ENCODE assay signal across 24 mouse cellular contexts in genomic region chr2:25634046-25634445, GRCm38 (mm10). TPM values are rescaled to one million over a fixed set of nuclear protein-coding genes. Genes with fewer than 3 reads are reported as not detected.
A peak's percentile ranks its signal among the peaks of the same experiment; 100 is the strongest.
DNase-seq lines count a peak whose midpoint lies in the region; ATAC-seq and TF ChIP-seq lines count a peak whose summit lies in the region.
"Had no signal": no experiment of that assay in that cellular context is flagged by ENCODE, and none has a peak within 500 bp of the region (broad histone marks: within the 10 kb centered on the region; RNA-seq: fewer than 3 reads in every experiment).

No protein-coding gene starts in this region.

- H3K4me2 ChIP-seq in hindbrain, postnatal 0 days (ENCODE audit: low read depth, low read length) = no peak overlapping the region
- no peak overlapping the region for H3K4me2 ChIP-seq in hindbrain, embryonic 16.5 days (ENCODE audit: low read length)
- no peak overlapping the region for H3K4me2 ChIP-seq in liver, postnatal 0 days (ENCODE audit: low read depth, low read length)
- H3K4me2 ChIP-seq in liver, embryonic 12.5 days = no peak overlapping the region
- H3K4me2 ChIP-seq in forebrain, embryonic 11.5 days (ENCODE audit: low read depth, low read length, severe bottlenecking) = no peak overlapping the region
- H3K4me2 ChIP-seq: forebrain, embryonic 12.5 days; heart, embryonic 13.5 days; limb, embryonic 12.5 days; lung, embryonic 14.5 days; midbrain, embryonic 11.5 days had no signal

- no peak overlapping the region for H3K9ac ChIP-seq in hindbrain, postnatal 0 days (replicated peaks; ENCODE audit: low read length)
- no peak overlapping the region for H3K9ac ChIP-seq in hindbrain, embryonic 16.5 days (ENCODE audit: low read depth, low read length)
- no peak overlapping the region for H3K9ac ChIP-seq in liver, postnatal 0 days (replicated peaks)
- H3K9ac ChIP-seq in liver, embryonic 12.5 days = no peak overlapping the region
- no peak overlapping the region for H3K9ac ChIP-seq in forebrain, embryonic 11.5 days (ENCODE audit: low read length)
- H3K9ac ChIP-seq: forebrain, embryonic 12.5 days; heart, embryonic 13.5 days; limb, embryonic 12.5 days; lung, embryonic 14.5 days had no signal

- no peak overlapping the region for H3K4me3 ChIP-seq in hindbrain, postnatal 0 days (ENCODE audit: low read length)
- H3K4me3 ChIP-seq in hindbrain, embryonic 16.5 days (ENCODE audit: low read length) = no peak overlapping the region
- no peak overlapping the region for H3K4me3 ChIP-seq in liver, postnatal 0 days (ENCODE audit: low read depth, low read length)
- H3K4me3 ChIP-seq in liver, embryonic 12.5 days = no peak overlapping the region
- H3K4me3 ChIP-seq in forebrain, embryonic 11.5 days (ENCODE audit: low read depth, low read length) = no peak overlapping the region
- H3K4me3 ChIP-seq: forebrain, embryonic 12.5 days; heart, embryonic 13.5 days; limb, embryonic 12.5 days had no signal

- TF ChIP-seq EP300 in liver, postnatal 0 days (IDR thresholded peaks at IDR 0.05; ENCODE audit: low read depth) = no peak

- TF ChIP-seq CTCF in hindbrain, postnatal 0 days (IDR thresholded peaks at IDR 0.05; ENCODE audit: low read depth) = peak; percentile 14; the same call in 1 of the 2 replicates
- peak; percentile 42 for TF ChIP-seq CTCF in liver, postnatal 0 days (IDR thresholded peaks at IDR 0.05; ENCODE audit: low read depth)

- no peaks in the 10 kb centered on the region for H3K9me3 ChIP-seq in hindbrain, postnatal 0 days (ENCODE audit: low read length)
- no peaks in the 10 kb centered on the region for H3K9me3 ChIP-seq in hindbrain, embryonic 16.5 days (ENCODE audit: control insufficient read depth, low read length)
- no peaks in the 10 kb centered on the region for H3K9me3 ChIP-seq in liver, postnatal 0 days (ENCODE audit: low read length)
- no peaks in the 10 kb centered on the region for H3K9me3 ChIP-seq in liver, embryonic 12.5 days (replicated peaks)
- no peaks in the 10 kb centered on the region for H3K9me3 ChIP-seq in forebrain, embryonic 11.5 days (ENCODE audit: control insufficient read depth, low read length)
- H3K9me3 ChIP-seq: forebrain, embryonic 12.5 days; heart, embryonic 13.5 days; limb, embryonic 12.5 days had no signal

- H3K36me3 ChIP-seq in hindbrain, postnatal 0 days (ENCODE audit: insufficient read depth, low read length) = no peaks in the 10 kb centered on the region
- no peaks in the 10 kb centered on the region for H3K36me3 ChIP-seq in hindbrain, embryonic 16.5 days (ENCODE audit: control insufficient read depth, insufficient read depth, low read length)
- no peaks in the 10 kb centered on the region for H3K36me3 ChIP-seq in liver, postnatal 0 days (replicated peaks; ENCODE audit: insufficient read depth, low read length)
- H3K36me3 ChIP-seq in liver, embryonic 12.5 days = no peaks in the 10 kb centered on the region
- no peaks in the 10 kb centered on the region for H3K36me3 ChIP-seq in forebrain, embryonic 11.5 days (ENCODE audit: control insufficient read depth, insufficient read depth, low read length)
- H3K36me3 ChIP-seq: forebrain, embryonic 12.5 days; heart, embryonic 13.5 days; limb, embryonic 12.5 days had no signal

- no peaks in the 10 kb centered on the region for H3K27me3 ChIP-seq in hindbrain, postnatal 0 days (ENCODE audit: insufficient read depth, low read length)
- H3K27me3 ChIP-seq in hindbrain, embryonic 16.5 days (replicated peaks; ENCODE audit: control insufficient read depth, insufficient read depth, low read length) = no peaks in the 10 kb centered on the region
- no peaks in the 10 kb centered on the region for H3K27me3 ChIP-seq in liver, postnatal 0 days (ENCODE audit: insufficient read depth, low read length)
- no peaks in the 10 kb centered on the region for H3K27me3 ChIP-seq in liver, embryonic 12.5 days (replicated peaks)
- no peaks in the 10 kb centered on the region for H3K27me3 ChIP-seq in forebrain, embryonic 11.5 days (ENCODE audit: control insufficient read depth, insufficient read depth, low read length)
- H3K27me3 ChIP-seq: forebrain, embryonic 12.5 days; limb, embryonic 12.5 days had no signal

- WGBS in hindbrain, postnatal 0 days = 50% methylated on average over 1 of the region's 1 CpGs
- WGBS in hindbrain, embryonic 16.5 days = 43% methylated on average over 1 of the region's 1 CpGs
- WGBS in liver, postnatal 0 days (ENCODE audit: insufficient replicate concordance) = 77% methylated on average over 1 of the region's 1 CpGs
- WGBS in liver, embryonic 12.5 days (ENCODE audit: insufficient replicate concordance) = 50% methylated on average over 1 of the region's 1 CpGs
- 30% methylated on average over 1 of the region's 1 CpGs for whole genome bisulfite sequencing in forebrain, embryonic 11.5 days

- ATAC-seq in hindbrain, postnatal 0 days = no peak
- ATAC-seq in hindbrain, embryonic 16.5 days = no peak
- no peak for ATAC-seq in liver, postnatal 0 days
- no peak for ATAC-seq in liver, embryonic 12.5 days
- ATAC-seq in forebrain, embryonic 11.5 days (replicated peaks; ENCODE audit: low FRiP score) = no peak

- H3K27ac ChIP-seq in hindbrain, postnatal 0 days = no peak overlapping the region
- H3K27ac ChIP-seq in hindbrain, embryonic 16.5 days (ENCODE audit: low read depth, low read length) = no peak overlapping the region
- H3K27ac ChIP-seq in liver, postnatal 0 days (ENCODE audit: low read depth) = no peak overlapping the region
- no peak overlapping the region for H3K27ac ChIP-seq in liver, embryonic 12.5 days
- H3K27ac ChIP-seq in forebrain, embryonic 11.5 days (ENCODE audit: low read depth, low read length) = no peak overlapping the region
- H3K27ac ChIP-seq: forebrain, embryonic 12.5 days; heart, embryonic 13.5 days; limb, embryonic 12.5 days; macrophage had no signal

- DNase-seq in adrenal gland, postnatal 10 days = peak; percentile 45
- no peak for DNase-seq in adrenal gland, adult 18-20 months (ENCODE audit: low spot score in 2 of 2)
- DNase-seq in hindbrain, postnatal 0 days (ENCODE audit: low spot score) = no peak
- no peak for DNase-seq in liver, postnatal 0 days
- DNase-seq in forebrain, embryonic 11.5 days (ENCODE audit: low spot score) = no peak
- DNase-seq in left cerebral cortex, adult 18-20 months (ENCODE audit: low spot score in 2 of 2) = no peak
- DNase-seq: cerebellum, adult 9-11 months; embryo, embryonic 11 days; heart, postnatal 4 days; lung, embryonic 14.5 days; right cerebral cortex, postnatal 4 days; thymus, postnatal 25 days had no signal

- H3K4me1 ChIP-seq in hindbrain, postnatal 0 days (ENCODE audit: insufficient read depth, low read length) = no peaks in the 10 kb centered on the region
- no peaks in the 10 kb centered on the region for H3K4me1 ChIP-seq in hindbrain, embryonic 16.5 days (ENCODE audit: control insufficient read depth, insufficient read depth, low read depth, low read length)
- H3K4me1 ChIP-seq in liver, postnatal 0 days (ENCODE audit: insufficient read depth) = 0 out of 2 replicates have a peak, but pooled peaks cover 2% of the 10 kb centered on the region
- H3K4me1 ChIP-seq in liver, embryonic 12.5 days = no peaks in the 10 kb centered on the region
- H3K4me1 ChIP-seq in forebrain, embryonic 11.5 days (replicated peaks; ENCODE audit: control insufficient read depth, insufficient read depth, low read length) = no peaks in the 10 kb centered on the region
- H3K4me1 ChIP-seq: forebrain, embryonic 12.5 days; heart, embryonic 13.5 days; limb, embryonic 12.5 days had no signal

RNA-seq across cellular contexts. Expression of gene Fcna, which starts 6.2 kb away (rescaled TPM):
- total RNA-seq in adrenal gland, postnatal 10 days (2021) = 10 to 100 TPM; 11.3 to 15.8 TPM
- total RNA-seq in adrenal gland, adult 18-20 months (2021) = 10 to 100 TPM in 1 of 2 experiments, 1 to 10 TPM in 1; 5.3 to 12.3 TPM
- total RNA-seq in hindbrain, postnatal 0 days (2014; rRNA removed) = 2.2 and 2.7 TPM in 2 replicates
- polyA plus RNA-seq in hindbrain, postnatal 0 days (2015; fragmentation: Nextera tagmentation; extraction: Ambion mirVana) = 3.7 and 4.3 TPM in 2 replicates
- 4.6 and 4.8 TPM in 2 replicates for polyA plus RNA-seq in hindbrain, embryonic 16.5 days (2015; fragmentation: Nextera tagmentation; extraction: Ambion mirVana)
- polyA plus RNA-seq in liver, postnatal 0 days (2015; fragmentation: Nextera tagmentation; extraction: Ambion mirVana) = 95.4 and 100 TPM in 2 replicates
- 30.8 and 35.6 TPM in 2 replicates for polyA plus RNA-seq in liver, embryonic 12.5 days (2016; fragmentation: Nextera tagmentation; extraction: Ambion mirVana)
- polyA plus RNA-seq in forebrain, embryonic 11.5 days (2014; fragmentation: Nextera tagmentation; extraction: Ambion mirVana) = 0.95 and 0.97 TPM in 2 replicates
- under 1 TPM; 0.66 to 0.79 TPM for total RNA-seq in left cerebral cortex, adult 18-20 months (2021)

RNA-seq across cellular contexts. Expression of gene Tmem141, which starts 12.2 kb away (rescaled TPM):
- 10 to 100 TPM; 28.2 to 30.8 TPM for total RNA-seq in adrenal gland, postnatal 10 days (2021)
- 10 to 100 TPM; 14.6 to 38.7 TPM for total RNA-seq in adrenal gland, adult 18-20 months (2021)
- total RNA-seq in hindbrain, postnatal 0 days (2014; rRNA removed) = 48.0 and 59.8 TPM in 2 replicates
- polyA plus RNA-seq in hindbrain, postnatal 0 days (2015; fragmentation: Nextera tagmentation; extraction: Ambion mirVana) = 52.0 and 56.9 TPM in 2 replicates
- polyA plus RNA-seq in hindbrain, embryonic 16.5 days (2015; fragmentation: Nextera tagmentation; extraction: Ambion mirVana) = 54.6 and 66.8 TPM in 2 replicates
- 43.3 and 55.1 TPM in 2 replicates for polyA plus RNA-seq in liver, postnatal 0 days (2015; fragmentation: Nextera tagmentation; extraction: Ambion mirVana)
- polyA plus RNA-seq in liver, embryonic 12.5 days (2016; fragmentation: Nextera tagmentation; extraction: Ambion mirVana) = 7.1 and 8.0 TPM in 2 replicates
- polyA plus RNA-seq in forebrain, embryonic 11.5 days (2014; fragmentation: Nextera tagmentation; extraction: Ambion mirVana) = 12.6 and 17.9 TPM in 2 replicates
- total RNA-seq in left cerebral cortex, adult 18-20 months (2021) = 10 to 100 TPM; 21.7 to 23.1 TPM

RNA-seq across cellular contexts. Expression of gene Ccdc183, which starts 16.6 kb away (rescaled TPM):
- total RNA-seq in adrenal gland, postnatal 10 days (2021) = not detected
- total RNA-seq in adrenal gland, adult 18-20 months (2021) = not detected
- not detected in 2 replicates for total RNA-seq in hindbrain, postnatal 0 days (2014; rRNA removed)
- 0.35 and 0.48 TPM in 2 replicates for polyA plus RNA-seq in hindbrain, postnatal 0 days (2015; fragmentation: Nextera tagmentation; extraction: Ambion mirVana)
- polyA plus RNA-seq in hindbrain, embryonic 16.5 days (2015; fragmentation: Nextera tagmentation; extraction: Ambion mirVana) = 0.13 and 0.34 TPM in 2 replicates
- polyA plus RNA-seq in liver, postnatal 0 days (2015; fragmentation: Nextera tagmentation; extraction: Ambion mirVana) = 0.19 and 0.28 TPM in 2 replicates
- 0.14 and 0.28 TPM in 2 replicates for polyA plus RNA-seq in liver, embryonic 12.5 days (2016; fragmentation: Nextera tagmentation; extraction: Ambion mirVana)
- 0.13 and 0.21 TPM in 2 replicates for polyA plus RNA-seq in forebrain, embryonic 11.5 days (2014; fragmentation: Nextera tagmentation; extraction: Ambion mirVana)
- total RNA-seq in left cerebral cortex, adult 18-20 months (2021) = not detected
- total RNA-seq: gastrocnemius, postnatal 4 days; heart, postnatal 4 days; layer of hippocampus, adult 18-20 months had no signal
- polyA plus RNA-seq: macrophage had no signal

RNA-seq across cellular contexts. Expression of gene Lcn8, which starts 18.9 kb away (rescaled TPM):
- total RNA-seq in adrenal gland, postnatal 10 days (2021) = 1 to 10 TPM in 1 of 2 experiments, not detected in 1; 1.6 TPM
- total RNA-seq in adrenal gland, adult 18-20 months (2021) = not detected
- total RNA-seq in hindbrain, postnatal 0 days (2014; rRNA removed) = not detected in 2 replicates
- polyA plus RNA-seq in hindbrain, postnatal 0 days (2015; fragmentation: Nextera tagmentation; extraction: Ambion mirVana) = not detected in 2 replicates
- not detected in 2 replicates for polyA plus RNA-seq in hindbrain, embryonic 16.5 days (2015; fragmentation: Nextera tagmentation; extraction: Ambion mirVana)
- polyA plus RNA-seq in liver, postnatal 0 days (2015; fragmentation: Nextera tagmentation; extraction: Ambion mirVana) = 0.18 TPM in 1 of 2 replicates, not detected in the other
- not detected in 2 replicates for polyA plus RNA-seq in liver, embryonic 12.5 days (2016; fragmentation: Nextera tagmentation; extraction: Ambion mirVana)
- polyA plus RNA-seq in forebrain, embryonic 11.5 days (2014; fragmentation: Nextera tagmentation; extraction: Ambion mirVana) = not detected in 2 replicates
- total RNA-seq in left cerebral cortex, adult 18-20 months (2021) = not detected
- total RNA-seq: layer of hippocampus, adult 18-20 months had no signal
- polyA plus RNA-seq: forebrain, embryonic 12.5 days; heart, embryonic 13.5 days; kidney, embryonic 14.5 days; limb, embryonic 12.5 days; macrophage; midbrain, embryonic 11.5 days; neural tube, embryonic 14.5 days; testis, adult 2 months had no signal

RNA-seq across cellular contexts. Expression of gene Lcn5, which starts 23.7 kb away (rescaled TPM):
- total RNA-seq in adrenal gland, postnatal 10 days (2021) = not detected
- total RNA-seq in adrenal gland, adult 18-20 months (2021) = not detected
- not detected in 2 replicates for total RNA-seq in hindbrain, postnatal 0 days (2014; rRNA removed)
- polyA plus RNA-seq in hindbrain, postnatal 0 days (2015; fragmentation: Nextera tagmentation; extraction: Ambion mirVana) = not detected in 2 replicates
- polyA plus RNA-seq in hindbrain, embryonic 16.5 days (2015; fragmentation: Nextera tagmentation; extraction: Ambion mirVana) = not detected in 2 replicates
- not detected in 2 replicates for polyA plus RNA-seq in liver, postnatal 0 days (2015; fragmentation: Nextera tagmentation; extraction: Ambion mirVana)
- polyA plus RNA-seq in liver, embryonic 12.5 days (2016; fragmentation: Nextera tagmentation; extraction: Ambion mirVana) = not detected in 2 replicates
- not detected in 2 replicates for polyA plus RNA-seq in forebrain, embryonic 11.5 days (2014; fragmentation: Nextera tagmentation; extraction: Ambion mirVana)
- not detected for total RNA-seq in left cerebral cortex, adult 18-20 months (2021)
- total RNA-seq: gastrocnemius, postnatal 4 days; heart, postnatal 4 days; layer of hippocampus, adult 18-20 months had no signal
- polyA plus RNA-seq: forebrain, embryonic 12.5 days; heart, embryonic 13.5 days; kidney, embryonic 14.5 days; limb, embryonic 12.5 days; lung, embryonic 14.5 days; macrophage; midbrain, embryonic 11.5 days; neural tube, embryonic 14.5 days; testis, adult 2 months had no signal
